Mouse (Mus musculus): ENCODE measurements around the gene Emilin2. TPM values are rescaled to one million over a fixed set of nuclear protein-coding genes. Genes with fewer than 3 reads are reported as not detected.

Emilin2 gene
- polyA plus RNA-seq (2012; rRNA removed), result 10.9 and 13.1 TPM in 2 replicates

DNA sequence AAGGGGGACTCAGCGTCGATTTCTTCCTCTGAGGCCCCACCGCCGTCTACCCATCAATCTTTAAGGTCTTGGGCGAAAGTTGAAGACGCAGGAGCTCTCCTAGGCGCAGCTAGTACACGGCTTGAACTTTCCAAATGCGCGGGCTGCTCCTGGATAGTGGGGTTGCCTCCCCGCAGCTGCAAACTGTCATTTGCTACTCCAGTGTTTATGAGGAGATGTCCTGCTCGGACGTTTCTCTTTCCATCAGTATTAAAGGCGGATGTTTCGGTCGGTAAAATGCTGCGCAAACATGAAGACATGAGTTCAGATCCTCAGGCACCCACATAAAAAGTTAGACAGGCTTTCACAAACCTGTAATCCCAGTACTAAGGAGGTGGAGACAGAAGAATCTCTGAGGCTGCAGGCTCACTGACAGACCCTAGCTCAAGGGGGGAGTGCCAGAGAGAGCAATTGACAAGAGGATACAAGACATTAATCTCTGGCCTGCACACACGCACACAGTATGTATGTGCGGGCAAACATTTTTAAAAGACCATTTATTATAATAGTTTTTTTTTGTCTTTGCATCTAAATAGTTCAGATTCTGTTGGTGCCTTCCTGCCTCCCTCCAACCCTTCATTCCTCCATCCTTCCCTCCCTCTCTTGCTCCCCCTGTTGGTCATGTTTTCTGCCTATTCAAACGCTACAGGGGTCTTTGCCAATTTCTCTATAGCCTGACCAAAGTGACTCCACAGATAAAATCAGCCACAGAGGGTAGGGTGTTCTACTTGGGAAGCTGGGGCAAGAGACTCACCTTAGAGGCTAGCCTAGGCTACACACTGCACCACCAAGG lies at the start of gene Emilin2:
Gene Emilin2 (minus strand): TSS at position 639 of the 832 bp plus-strand sequence.
- peak within 1 kb of the TSS; percentile 64 for H3K4me3 ChIP-seq (ENCODE audit: control insufficient read depth, low read depth, low read length)
- H3K36me3 ChIP-seq (ENCODE audit: control insufficient read depth, insufficient read depth, low read length), result no peaks in the 10 kb centered on the region
- TF ChIP-seq CTCF (IDR thresholded peaks at IDR 0.05; ENCODE audit: control insufficient read depth, insufficient read depth, insufficient replicate concordance, low read depth, low read length) (no peak), POLR2A (IDR thresholded peaks at IDR 0.05; ENCODE audit: control insufficient read depth, low read depth, low read length) (no peak)
- peaks cover 10% of the 10 kb centered on the region for H3K4me1 ChIP-seq (ENCODE audit: control insufficient read depth, insufficient read depth, low read length)
- H3K27ac ChIP-seq (ENCODE audit: control insufficient read depth, insufficient read depth, low read depth, low read length), result no peak within 1 kb of the TSS
- peaks cover 5% of the 10 kb centered on the region; the same call in 1 of the 2 replicates for H3K27me3 ChIP-seq (ENCODE audit: control insufficient read depth, insufficient read depth, low read length)

DNA sequence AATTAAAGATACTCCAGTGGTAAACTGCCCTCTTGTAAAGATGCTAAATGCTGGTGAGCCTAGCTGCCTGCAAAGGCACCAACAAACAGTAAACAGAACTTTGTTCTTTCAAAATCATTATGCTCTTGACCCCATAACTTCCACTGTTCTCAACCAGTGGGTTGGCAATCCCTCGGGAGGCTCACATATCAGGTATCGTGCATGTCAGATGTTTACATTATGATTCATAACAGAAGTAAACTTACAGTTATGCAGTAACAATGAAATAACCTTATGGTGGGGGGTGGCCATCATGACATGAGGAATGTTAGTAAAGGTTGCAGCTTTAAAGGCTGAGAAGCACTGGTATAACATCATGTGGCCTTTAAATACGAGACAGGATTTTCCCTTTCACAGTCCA lies 43.7 kb upstream of the Emilin2 start:
- no peaks in the 10 kb centered on the region for H3K4me1 ChIP-seq (ENCODE audit: control insufficient read depth, insufficient read depth, low read length)
- H3K4me3 ChIP-seq (ENCODE audit: control insufficient read depth, low read depth, low read length), result no peak overlapping the region
- no peak overlapping the region for H3K27ac ChIP-seq (ENCODE audit: control insufficient read depth, insufficient read depth, low read depth, low read length)
- TF ChIP-seq POLR2A (IDR thresholded peaks at IDR 0.05; ENCODE audit: control insufficient read depth, low read depth, low read length) (no peak), CTCF (IDR thresholded peaks at IDR 0.05; ENCODE audit: control insufficient read depth, insufficient read depth, insufficient replicate concordance, low read depth, low read length) (no peak)
- H3K36me3 ChIP-seq (ENCODE audit: control insufficient read depth, insufficient read depth, low read length), result no peaks in the 10 kb centered on the region; the same call in 1 of the 2 replicates
- no peaks in the 10 kb centered on the region for H3K27me3 ChIP-seq (ENCODE audit: control insufficient read depth, insufficient read depth, low read length)

DNA sequence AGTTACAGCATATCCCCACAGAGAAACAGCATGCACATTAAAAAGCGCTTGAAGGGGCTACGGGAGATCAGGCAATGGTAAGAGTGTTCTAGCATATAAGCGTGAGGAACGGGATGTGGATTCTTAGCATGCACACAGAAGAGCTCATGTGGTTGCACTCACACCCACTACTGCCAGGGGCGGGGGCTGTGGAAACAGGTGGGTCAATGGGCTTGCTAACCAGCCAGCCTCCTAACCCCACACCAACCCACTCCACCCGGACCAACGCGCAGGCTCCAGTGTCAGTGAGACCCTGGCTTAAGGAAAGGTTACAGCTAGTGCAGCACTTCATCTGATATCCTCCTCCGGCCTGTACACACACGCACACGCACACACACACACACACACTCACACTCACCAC lies 42.4 kb upstream of the Emilin2 start:
- no peak overlapping the region for H3K27ac ChIP-seq (ENCODE audit: control insufficient read depth, insufficient read depth, low read depth, low read length)
- TF ChIP-seq CTCF (IDR thresholded peaks at IDR 0.05; ENCODE audit: control insufficient read depth, insufficient read depth, insufficient replicate concordance, low read depth, low read length) (no peak), POLR2A (IDR thresholded peaks at IDR 0.05; ENCODE audit: control insufficient read depth, low read depth, low read length) (no peak)
- no peak overlapping the region for H3K4me3 ChIP-seq (ENCODE audit: control insufficient read depth, low read depth, low read length)
- no peaks in the 10 kb centered on the region for H3K27me3 ChIP-seq (ENCODE audit: control insufficient read depth, insufficient read depth, low read length)
- H3K36me3 ChIP-seq (ENCODE audit: control insufficient read depth, insufficient read depth, low read length), result no peaks in the 10 kb centered on the region; the same call in 1 of the 2 replicates
- H3K4me1 ChIP-seq (ENCODE audit: control insufficient read depth, insufficient read depth, low read length), result no peaks in the 10 kb centered on the region

- no peaks in the 10 kb centered on the region for H3K27me3 ChIP-seq (ENCODE audit: control insufficient read depth, insufficient read depth, low read length)
- no peak overlapping the region for H3K27ac ChIP-seq (ENCODE audit: control insufficient read depth, insufficient read depth, low read depth, low read length)
- no peak overlapping the region for H3K4me3 ChIP-seq (ENCODE audit: control insufficient read depth, low read depth, low read length)
- H3K4me1 ChIP-seq (ENCODE audit: control insufficient read depth, insufficient read depth, low read length), result no peaks in the 10 kb centered on the region
- TF ChIP-seq POLR2A (IDR thresholded peaks at IDR 0.05; ENCODE audit: control insufficient read depth, low read depth, low read length) (no peak), CTCF (IDR thresholded peaks at IDR 0.05; ENCODE audit: control insufficient read depth, insufficient read depth, insufficient replicate concordance, low read depth, low read length) (no peak)
- H3K36me3 ChIP-seq (ENCODE audit: control insufficient read depth, insufficient read depth, low read length), result peaks cover 2% of the 10 kb centered on the region; the same call in 1 of the 2 replicates
These were observed 36.4 kb upstream of the Emilin2 start for GRCm38 (mm10) chr17:71348188-71348587.

DNA sequence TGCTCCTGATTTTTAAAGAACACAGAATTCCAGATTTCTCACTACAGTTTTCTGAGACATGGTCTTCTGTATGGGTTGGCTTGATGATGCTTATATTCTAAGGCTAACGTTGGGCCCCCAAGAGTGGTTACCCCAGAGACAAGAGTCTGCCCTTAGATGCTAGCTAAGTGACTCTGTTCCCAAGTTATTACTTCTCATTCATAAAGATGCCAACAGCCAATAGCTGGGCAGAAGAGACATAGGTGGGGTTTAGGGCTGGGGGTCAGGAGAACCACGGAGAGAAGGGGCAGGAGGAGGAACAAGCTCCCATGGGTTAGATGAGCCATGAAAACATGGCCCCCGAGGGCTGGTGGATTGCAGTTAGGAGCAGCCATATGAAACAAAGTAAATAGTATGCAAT lies 30.2 kb upstream of the Emilin2 start:
- no peaks in the 10 kb centered on the region for H3K27me3 ChIP-seq (ENCODE audit: control insufficient read depth, insufficient read depth, low read length)
- no peak overlapping the region for H3K4me3 ChIP-seq (ENCODE audit: control insufficient read depth, low read depth, low read length)
- H3K4me1 ChIP-seq (ENCODE audit: control insufficient read depth, insufficient read depth, low read length), result no peaks in the 10 kb centered on the region
- no peak overlapping the region for H3K27ac ChIP-seq (ENCODE audit: control insufficient read depth, insufficient read depth, low read depth, low read length)
- no peak for TF ChIP-seq POLR2A (IDR thresholded peaks at IDR 0.05; ENCODE audit: control insufficient read depth, low read depth, low read length)
- TF ChIP-seq CTCF (IDR thresholded peaks at IDR 0.05; ENCODE audit: control insufficient read depth, insufficient read depth, insufficient replicate concordance, low read depth, low read length), result no peak
- H3K36me3 ChIP-seq (ENCODE audit: control insufficient read depth, insufficient read depth, low read length), result peaks cover 2% of the 10 kb centered on the region; the same call in 1 of the 2 replicates

GRCm38 (mm10) chr17:71338627-71339026 lies 26.8 kb upstream of the Emilin2 start:
- no peaks in the 10 kb centered on the region for H3K27me3 ChIP-seq (ENCODE audit: control insufficient read depth, insufficient read depth, low read length)
- H3K36me3 ChIP-seq (ENCODE audit: control insufficient read depth, insufficient read depth, low read length), result no peaks in the 10 kb centered on the region
- TF ChIP-seq POLR2A (IDR thresholded peaks at IDR 0.05; ENCODE audit: control insufficient read depth, low read depth, low read length), result no peak
- no peak for TF ChIP-seq CTCF (IDR thresholded peaks at IDR 0.05; ENCODE audit: control insufficient read depth, insufficient read depth, insufficient replicate concordance, low read depth, low read length)
- H3K4me1 ChIP-seq (ENCODE audit: control insufficient read depth, insufficient read depth, low read length), result no peaks in the 10 kb centered on the region
- H3K27ac ChIP-seq (ENCODE audit: control insufficient read depth, insufficient read depth, low read depth, low read length), result no peak overlapping the region
- H3K4me3 ChIP-seq (ENCODE audit: control insufficient read depth, low read depth, low read length), result no peak overlapping the region

DNA sequence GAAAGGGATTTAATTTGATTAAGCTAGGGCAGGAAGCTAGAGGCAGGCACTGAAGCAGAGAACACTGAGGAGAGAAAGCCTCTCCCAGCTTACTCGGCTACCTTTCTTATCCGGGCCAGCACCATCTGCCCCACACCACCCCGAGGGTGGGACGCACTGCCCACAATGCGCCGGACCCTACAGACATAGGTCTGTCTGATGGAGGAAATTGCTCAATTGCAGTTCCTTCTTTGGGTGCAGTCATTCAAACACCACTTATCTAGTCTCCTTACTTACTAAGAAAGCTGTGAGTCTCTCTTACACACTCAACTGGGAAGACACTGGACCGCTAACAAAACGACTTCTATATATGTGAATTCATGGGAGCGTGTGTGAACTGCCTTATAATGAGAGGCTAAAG lies 25.8 kb upstream of the Emilin2 start:
- no peak overlapping the region for H3K4me3 ChIP-seq (ENCODE audit: control insufficient read depth, low read depth, low read length)
- no peak overlapping the region for H3K27ac ChIP-seq (ENCODE audit: control insufficient read depth, insufficient read depth, low read depth, low read length)
- TF ChIP-seq CTCF (IDR thresholded peaks at IDR 0.05; ENCODE audit: control insufficient read depth, insufficient read depth, insufficient replicate concordance, low read depth, low read length) (no peak), POLR2A (IDR thresholded peaks at IDR 0.05; ENCODE audit: control insufficient read depth, low read depth, low read length) (no peak)
- H3K36me3 ChIP-seq (ENCODE audit: control insufficient read depth, insufficient read depth, low read length), result no peaks in the 10 kb centered on the region
- no peaks in the 10 kb centered on the region for H3K4me1 ChIP-seq (ENCODE audit: control insufficient read depth, insufficient read depth, low read length)
- H3K27me3 ChIP-seq (ENCODE audit: control insufficient read depth, insufficient read depth, low read length), result no peaks in the 10 kb centered on the region

Measured in testis, adult 2 months (tissue).